Mouse (Mus musculus) mature B cell (primary cell): ENCODE results near the gene Rassf3.

Source experiments
- in situ Hi-C: fragments of 300-500 bp; cut with MboI; formaldehyde crosslinking; loops from 2 replicates; pipeline ENCODE4 v1.14.3; 2019

The Rassf3 gene

DNA sequence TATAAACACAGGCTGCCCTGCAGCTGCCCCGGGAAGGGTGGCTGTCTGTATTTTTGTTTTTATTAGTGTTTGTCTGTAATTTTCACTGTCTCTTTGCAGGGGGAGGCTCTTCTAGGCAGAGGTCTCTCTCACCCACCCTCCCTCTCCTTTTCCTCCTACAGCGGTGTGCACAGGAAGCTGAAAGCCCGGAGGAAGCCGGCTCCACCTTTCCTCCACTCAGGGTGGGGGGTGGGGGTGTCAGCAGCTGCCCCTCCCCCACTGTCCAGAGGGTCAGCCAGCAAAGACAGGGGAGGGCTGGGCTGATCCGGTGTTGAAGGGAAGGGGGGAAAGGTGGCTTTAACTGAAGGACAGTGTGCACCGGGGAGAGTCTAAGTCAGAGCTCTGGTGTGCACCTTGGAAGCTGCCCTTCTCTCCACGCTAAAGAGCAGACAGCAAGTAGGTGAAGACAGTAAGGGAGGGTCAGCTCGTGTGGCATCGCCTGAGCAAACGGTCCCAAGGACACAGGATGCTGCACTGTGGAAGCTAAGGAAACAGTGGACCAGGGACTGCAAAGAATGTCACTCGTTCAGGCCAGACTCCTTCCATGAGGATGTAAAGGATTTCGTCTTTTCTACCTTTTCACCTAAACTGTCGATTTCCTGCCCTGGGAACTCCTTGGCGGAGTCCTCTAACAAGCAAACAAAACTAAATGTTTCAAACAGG is 46.0 kb downstream of the Rassf3 start:
- in situ Hi-C loops: no loop called here

DNA sequence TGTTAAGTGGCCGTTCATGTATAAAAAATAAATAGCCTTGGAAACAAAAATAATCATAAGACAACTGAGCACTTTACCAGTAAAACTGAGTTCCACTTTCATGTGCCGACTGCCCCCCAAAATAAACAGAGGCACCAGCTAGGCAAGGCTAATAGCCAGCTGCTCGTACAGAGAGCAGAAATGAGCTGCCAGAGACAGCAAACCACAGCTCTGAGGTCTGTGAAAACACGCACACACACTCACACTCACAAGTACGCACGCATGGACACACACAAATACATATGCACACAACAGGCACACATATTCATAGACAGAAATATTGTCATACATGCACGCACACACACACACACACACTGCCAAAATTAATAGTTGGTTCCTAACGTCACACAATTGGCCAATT is 46.6 kb downstream of the Rassf3 start:
- in situ Hi-C loops: no loop called here

DNA sequence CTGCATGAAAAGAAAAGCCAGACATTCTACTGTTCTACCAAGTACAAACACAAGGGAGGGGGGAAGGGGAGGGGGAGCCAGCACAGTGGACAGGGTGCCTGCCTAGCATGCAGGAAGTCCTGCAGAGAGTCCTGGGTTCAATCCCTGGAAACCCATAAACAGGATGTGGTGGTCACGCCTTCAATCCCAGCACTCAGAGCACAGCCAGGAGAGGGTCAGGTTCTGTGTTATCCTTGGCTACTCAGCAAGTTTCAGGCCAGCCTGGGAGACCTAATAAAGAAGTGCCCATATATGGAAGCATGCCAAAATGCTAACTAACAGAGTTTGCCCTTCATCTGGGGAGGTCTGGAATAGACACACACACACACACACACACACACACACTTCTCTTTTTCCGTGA is 47.1 kb downstream of the Rassf3 start:
- in situ Hi-C loops: no loop called here

DNA sequence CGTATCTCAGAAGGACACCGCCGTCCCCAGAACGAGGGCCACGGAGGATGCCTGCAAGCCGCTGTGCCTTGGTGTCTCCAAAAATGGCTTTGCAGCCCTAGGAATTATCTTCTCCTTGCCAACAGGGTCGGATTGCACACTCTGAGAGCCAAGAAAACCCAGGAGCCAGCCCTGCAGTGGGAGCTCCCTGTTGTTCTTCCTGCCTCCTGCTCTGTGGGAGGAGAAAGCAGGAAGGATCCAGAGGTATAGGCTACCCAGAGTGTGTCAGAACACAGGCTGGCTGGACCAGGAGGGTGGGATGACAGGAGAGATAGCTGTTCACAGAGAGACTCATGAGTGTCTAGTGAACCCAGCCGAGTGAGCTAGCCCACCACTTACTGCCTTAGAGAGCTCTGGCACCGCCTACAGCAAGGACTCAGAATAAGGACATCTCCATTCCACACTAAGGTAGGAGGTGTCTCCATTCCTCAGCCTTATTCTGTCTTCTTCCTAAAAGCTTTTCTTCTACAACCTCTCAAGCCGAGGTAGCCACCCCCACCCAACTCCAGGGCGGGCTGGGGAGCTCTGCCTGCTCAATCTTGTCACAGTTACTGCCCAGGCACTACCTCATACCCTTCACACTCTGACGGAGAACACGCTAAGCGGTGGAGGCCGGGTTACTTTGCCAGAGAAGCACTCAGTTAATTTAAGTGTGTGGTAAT is 48.0 kb downstream of the Rassf3 start:
- in situ Hi-C loops: no loop called here

DNA sequence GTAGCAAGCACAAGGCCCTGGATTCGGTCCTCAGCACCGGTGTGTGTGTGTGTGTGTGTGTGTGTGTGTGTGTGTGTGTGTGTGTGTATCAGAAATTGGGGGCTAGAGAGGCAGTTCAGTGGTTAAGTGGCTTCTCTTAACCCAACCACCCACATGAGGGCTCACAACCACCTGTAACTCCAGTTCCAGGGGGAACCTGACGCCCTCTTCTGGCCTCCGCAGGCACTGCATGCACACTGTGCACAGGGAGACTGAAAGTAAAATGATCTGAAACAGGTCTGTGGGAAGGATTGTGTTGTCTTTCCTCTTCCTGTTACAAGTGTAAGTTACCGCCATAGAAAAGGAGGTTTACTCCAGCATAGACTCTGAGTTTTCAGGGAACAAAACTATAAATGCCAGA is 49.0 kb downstream of the Rassf3 start:
- in situ Hi-C loops: no loop called here

DNA sequence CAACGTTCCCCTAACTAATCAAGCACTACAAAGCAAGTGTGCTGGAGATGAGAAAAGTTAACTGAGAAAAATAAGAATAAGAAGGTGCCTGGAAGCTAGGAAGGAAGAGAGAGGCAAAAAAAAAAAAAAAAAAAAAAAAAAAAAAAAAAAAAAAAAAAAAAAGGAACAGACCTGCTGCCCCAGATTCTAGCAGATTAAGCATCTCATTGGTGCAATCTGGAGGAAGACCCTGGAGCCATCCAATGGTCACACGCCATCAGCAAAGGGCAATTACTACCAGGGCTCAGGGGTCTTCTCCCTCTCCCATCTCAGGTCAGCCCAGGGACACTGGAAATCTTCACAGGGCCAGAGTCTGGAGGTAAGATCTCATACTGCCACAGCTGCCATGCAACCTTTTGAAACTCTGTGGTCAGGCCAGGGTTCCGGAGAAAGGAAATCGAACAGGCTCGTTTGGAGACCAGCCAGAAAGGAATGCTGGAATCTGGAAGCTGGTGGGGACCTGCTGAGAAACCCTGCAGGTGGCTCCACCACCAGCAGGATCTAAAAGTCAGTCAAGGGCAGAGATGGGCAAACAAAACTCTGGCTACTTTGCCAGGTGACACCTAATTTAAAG is 49.6 kb downstream of the Rassf3 start:
- in situ Hi-C loops: no loop called here

DNA sequence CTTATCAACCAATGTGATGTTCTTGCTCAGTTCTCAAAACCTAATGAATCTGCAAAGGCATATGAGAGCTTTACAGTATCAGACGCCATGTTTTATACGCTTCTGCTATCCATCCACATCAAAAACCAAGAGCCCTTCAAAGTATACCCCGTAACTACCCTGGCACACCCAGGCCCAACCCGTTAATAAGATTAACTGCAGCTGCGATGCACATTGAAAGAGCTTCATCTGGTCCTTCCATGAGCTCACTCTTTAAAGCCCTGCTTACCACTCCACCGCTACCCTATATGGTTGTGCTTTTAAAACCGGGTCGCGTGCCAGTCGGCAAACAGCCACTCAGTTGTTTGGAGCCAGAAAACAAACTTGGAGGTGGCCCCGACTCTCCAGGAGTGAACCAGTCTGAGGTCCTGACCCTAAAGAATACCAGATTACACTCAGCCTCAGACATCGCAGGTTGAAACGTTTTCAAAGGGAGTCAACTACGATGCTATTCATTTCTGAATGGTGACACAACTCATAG is 50.6 kb downstream of the Rassf3 start:
- in situ Hi-C loops: no loop called here

DNA sequence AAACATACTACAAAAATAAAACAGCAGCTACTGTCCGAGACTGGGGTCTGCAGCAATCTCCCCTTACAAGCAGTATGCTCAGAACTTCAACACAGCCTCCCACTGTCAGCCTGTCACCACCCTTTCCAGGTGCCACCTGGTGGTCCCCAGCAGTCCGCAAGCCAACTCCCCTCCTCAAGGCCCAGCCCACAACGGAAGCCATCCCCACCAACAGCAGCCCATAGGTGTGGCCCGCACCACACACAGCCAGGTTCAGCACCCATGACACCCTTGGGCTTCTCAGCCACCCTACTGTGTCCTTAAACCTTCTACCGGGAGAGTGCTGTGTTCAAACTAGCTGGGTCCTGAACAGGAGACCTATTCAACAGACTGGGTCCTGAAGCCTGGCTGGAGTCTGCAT is 51.1 kb downstream of the Rassf3 start:
- in situ Hi-C loops: no loop called here

DNA sequence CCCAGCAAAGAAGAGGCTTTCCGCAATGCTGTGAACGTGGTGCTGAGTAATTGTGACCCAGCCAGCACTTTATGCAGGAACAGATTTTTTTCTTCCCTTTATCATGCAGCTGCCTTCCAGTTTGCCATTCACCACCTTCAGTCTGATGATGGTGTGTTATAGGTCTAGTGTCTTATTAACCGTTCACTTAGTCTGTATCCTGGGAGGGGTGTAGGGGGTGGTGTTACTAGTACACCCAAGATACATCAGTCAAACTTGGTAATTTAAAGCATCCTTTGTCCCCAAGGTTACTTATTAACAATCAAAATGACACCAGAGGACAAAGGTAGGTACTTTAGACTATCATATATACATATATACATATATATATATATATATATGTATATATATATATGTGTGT is 51.7 kb downstream of the Rassf3 start:
- in situ Hi-C loops: loop anchor here (5.0 kb wide), 1 partner anchor 83 kb away; no protein-coding TSS in a partner anchor

DNA sequence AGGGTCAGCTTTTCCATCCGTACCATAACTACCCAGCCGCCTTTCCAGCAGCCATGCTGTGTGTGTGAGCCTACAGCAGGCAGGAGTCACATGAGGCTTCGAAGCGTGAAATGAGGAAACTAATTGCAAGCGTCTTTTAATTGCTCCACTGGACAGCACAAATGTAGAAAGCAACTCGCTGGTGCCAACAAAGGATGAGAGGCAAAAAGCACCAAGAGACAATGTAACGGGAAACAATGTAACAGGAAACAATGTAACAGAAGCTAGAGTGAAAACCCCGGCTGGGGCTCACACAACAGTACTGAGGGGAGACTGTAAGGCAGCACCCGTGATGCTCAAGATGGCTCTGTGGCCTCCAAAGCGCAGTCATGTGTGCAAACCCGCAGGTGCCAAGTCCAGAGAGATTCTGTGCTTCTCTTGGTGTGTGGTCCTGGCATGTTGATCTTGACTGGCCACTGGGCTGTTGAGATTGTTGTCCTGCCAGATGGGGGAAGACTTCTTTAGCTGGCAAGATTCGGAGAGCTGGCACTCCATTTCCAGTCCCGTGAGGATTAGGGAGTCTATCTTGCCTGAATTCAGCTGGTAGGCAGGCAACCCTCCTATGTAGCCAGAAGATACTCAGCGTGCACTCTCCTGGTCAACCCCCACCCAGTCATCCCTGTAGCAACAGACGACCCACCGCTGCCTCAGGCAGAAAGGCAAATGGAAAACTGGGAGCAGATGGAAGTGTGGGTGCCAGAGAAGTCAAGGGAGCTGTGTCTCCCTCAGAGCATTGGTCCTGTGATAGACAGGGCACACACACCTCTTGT is 52.4 kb downstream of the Rassf3 start:
- in situ Hi-C loops: loop anchor here (5.0 kb wide), 1 partner anchor 84 kb away; no protein-coding TSS in a partner anchor

DNA sequence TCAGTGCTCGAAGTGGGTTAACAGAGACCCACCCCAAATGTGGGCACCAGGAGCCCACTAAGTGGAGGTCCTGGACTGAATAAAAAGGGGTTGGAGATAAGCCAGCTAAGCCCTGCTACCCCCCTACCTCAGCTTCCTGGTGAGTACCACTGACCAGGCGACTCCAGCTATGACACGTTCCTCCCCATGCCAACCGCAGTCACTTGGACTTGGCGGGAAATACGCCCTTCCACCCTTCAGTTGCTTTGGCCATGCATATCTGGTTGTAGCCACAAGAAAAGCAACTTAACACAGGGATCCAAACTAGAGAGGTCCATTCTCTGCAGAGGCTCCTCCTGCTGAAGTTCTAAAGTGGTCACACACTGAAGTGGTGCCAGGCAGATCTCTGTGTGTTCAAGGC is 53.9 kb downstream of the Rassf3 start:
- in situ Hi-C loops: loop anchor here (5.0 kb wide), 1 partner anchor 85 kb away; no protein-coding TSS in a partner anchor

DNA sequence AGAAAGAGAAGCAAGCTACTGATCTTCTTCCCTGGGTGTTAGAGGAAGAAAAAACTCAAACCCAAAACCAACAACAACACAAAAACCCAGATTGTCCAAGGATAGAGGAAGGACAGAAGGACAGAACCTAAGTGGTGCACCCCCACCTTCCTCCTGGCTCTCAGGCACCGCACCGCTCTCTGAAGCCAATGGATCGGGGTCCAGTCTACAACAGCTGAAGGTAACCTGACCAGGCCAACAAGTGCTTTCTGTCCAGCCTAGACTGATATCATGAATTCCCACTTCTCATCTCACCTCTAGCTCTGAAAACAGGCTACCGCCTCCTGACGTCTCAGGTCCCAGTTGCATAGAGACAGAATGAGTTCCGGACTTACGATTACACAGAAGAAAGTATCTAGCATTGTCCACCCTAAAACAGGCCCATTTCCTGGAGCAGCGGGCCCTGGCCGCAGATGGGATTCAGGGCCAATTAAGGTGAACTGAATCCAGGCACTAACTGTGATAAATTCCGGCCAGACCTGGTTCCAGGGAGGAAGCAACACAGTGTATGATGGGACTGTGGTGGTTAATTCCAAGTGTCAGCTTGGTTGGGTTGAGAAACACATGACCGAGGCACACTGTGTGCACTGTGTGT is 54.4 kb downstream of the Rassf3 start:
- in situ Hi-C loops: loop anchor here (5.0 kb wide), 1 partner anchor 86 kb away; no protein-coding TSS in a partner anchor

DNA sequence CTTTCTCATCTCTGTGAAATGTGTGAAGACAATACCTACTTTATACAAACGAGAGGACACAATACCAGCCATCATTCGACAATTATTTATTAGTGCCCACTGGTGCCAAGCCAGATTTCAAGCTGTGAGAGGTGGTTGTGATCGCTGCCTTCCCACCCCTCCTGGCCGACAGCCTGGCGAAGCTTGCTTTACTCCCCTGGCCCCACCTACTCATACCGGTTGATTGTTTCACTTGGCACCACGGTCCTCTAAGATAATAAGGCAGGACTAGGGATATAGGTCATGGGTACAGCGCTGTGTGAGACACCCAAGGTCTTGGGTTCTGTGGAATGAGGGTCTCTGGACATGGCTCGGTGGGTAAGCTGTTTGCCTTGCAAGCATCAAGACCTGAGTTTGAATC is 55.1 kb downstream of the Rassf3 start:
- in situ Hi-C loops: loop anchor here (5.0 kb wide), 1 partner anchor 86 kb away; no protein-coding TSS in a partner anchor

DNA sequence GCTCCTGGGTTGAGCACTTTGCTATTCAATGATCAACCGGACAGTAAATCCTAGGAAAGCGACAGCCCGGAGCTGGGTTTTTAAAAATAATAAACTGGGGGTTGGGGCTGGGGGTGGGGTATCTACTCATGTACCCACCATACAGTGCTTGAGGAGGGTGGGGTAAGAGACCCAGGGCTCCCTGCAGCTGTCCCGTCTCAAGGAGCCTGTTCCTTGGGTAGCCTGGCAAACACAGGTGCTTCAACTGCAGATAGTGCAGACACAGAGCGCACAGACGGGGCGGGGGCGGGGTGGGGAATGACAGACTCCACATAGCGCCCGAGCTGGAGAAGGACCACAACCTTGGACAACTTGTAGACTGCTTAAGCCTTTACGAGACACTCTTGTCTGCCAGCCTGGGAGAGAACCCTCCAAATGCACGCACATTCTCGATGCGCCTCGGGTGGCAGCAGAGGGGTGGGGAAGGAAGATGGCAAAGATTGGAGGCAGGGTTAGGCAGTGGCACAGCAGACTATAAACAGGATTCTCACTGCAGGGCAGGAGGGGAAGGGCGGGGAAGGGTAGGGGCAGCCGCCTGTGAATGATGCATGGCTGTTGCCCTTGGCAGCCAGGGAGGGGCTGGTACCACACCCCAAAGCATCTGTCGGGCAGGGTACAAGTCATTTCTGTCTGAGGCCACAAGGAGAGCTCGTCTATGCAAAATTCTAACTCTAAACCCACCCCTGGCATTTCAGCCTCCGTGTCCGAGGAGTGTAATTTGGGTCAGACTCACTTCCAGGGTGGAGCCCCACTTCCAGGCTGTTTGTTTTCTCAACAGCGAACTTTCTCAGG is 56.3 kb downstream of the Rassf3 start:
- in situ Hi-C loops: loop anchor here (5.0 kb wide), 1 partner anchor 87 kb away; no protein-coding TSS in a partner anchor

DNA sequence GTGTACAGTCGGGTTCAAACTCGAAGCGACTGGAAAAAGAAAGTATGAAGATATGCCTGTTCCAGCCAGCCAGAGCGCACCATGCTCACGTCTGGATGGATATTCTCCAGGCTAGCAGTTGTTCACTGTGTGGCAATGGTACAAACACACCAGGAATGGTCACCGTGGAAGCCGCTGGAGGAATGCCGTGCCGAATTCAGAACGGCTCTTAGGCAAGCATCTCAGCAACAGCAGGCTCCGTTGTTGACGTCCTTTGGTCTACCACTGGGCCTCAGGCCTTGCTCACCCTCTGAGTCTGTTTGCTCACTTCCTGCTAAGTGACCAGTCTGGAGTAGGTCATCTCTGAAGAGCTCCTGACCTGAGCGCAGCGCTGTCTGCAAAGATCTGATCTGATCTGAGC is 57.3 kb downstream of the Rassf3 start:
- in situ Hi-C loops: no loop called here

DNA sequence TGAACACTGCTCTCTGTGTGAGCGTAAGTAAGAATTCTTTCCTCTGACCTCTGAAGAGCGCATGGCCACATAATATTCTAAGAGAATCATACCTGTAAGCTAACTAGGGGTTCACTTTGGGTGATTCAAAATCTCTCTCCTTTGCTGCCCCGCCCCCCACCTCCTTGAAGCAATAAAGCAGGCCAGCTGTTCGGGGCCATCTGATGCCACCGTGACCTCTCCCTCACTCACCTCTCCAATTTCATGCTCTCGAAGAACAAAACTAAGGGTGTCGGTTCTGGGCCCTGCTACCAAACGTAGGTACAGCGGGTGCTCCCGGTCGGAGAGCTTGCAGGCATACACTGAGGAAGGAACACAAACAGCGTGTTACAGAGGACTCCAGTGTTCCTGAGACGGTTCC is 62.0 kb downstream of the Rassf3 start:
- in situ Hi-C loops: no loop called here

DNA sequence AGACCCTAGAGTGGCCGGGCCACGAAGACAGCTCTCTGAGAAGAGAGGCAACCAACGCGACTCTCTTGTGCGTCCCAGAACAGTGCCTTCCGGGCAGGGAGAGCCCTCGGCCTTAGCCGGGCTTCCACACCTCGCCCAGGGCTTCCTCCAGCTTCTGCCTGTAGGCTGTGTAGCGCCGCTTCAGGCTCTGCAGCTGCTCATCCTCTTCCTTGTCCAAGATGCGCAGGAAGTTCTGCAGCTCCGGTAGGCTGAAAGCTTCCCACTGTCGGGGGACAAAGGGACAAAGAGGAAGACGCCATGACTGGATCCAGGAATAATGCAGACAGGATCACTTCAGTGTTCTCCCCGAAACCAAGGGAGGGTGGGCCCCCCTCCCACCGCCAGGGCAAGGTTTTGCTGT is 63.3 kb downstream of the Rassf3 start:
- in situ Hi-C loops: no loop called here

DNA sequence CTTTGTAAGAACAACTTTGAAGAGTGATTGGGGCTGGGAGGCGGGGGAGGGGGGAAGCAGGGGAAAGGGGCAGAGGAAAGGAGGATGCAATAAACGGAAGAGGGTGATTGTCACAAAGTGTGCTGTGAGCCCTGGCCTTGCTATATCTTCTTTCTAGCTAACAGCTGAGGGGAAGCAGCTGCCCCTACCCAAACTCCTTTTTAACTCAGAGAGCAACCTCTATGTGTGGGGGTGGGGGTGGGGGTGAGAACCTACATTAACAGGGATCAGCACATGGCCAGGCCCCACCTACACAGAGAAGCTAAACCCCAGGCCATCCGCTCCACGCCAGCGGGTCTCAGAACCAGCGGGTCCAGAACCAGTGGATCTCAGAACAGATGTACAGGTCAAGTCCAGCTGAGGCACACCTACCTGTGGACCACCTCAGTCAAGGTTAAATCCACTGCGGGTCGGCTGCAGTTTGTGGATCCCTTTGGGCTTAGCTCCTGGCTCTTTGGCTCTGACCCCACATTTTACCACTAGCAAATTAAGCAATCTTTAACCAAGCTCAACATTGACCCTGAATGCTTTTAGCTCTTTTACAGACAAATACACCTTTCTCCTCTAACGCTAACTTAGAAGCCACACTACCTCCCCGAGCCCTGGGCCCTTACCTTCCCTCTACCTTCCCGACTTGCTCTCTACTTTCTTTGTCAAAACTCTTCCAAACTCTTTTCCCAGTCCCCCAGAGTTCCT is 64.3 kb downstream of the Rassf3 start:
- in situ Hi-C loops: no loop called here

DNA sequence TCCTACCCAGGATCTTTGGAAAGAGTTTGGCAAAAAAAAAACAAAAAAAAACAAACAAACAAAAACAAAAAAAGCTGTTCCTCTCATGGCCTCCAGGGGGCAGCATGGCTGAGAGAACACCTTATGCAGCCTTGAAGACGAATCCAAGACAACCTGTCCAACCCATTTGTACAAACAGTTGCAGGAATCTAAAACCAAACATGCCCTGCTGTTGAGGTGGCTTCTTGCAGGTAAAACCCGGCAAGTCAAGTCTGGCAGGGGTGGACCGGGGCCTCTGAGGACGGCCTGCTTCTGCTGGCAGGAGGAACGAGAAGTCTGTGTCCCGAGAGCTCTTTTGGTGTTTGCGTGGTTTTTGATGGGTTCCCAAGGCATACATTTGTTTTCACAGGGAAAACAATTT is 66.4 kb downstream of the Rassf3 start:
- in situ Hi-C loops: no loop called here

DNA sequence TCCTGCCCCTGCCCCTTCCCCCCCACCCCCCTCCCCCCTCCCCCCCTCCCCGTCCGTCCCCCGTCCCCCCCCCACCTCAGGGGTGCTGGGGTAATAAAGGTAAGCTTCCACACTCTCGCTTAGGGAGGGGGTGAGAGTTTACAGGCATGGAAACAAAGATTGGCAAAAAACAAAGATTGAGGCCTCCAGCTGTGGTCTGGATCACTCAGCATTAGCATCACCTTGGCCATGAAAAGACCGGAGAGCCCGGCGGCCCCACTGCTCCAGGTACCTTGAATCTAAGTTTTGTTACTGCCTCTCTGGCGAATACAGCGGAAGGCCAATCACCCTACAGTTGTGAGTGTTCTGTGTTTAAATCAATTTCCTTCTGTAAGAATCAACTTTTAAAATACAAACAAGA is 72.2 kb downstream of the Rassf3 start:
- in situ Hi-C loops: no loop called here
